Mouse (Mus musculus) heart, embryonic 10.5 days (tissue): ENCODE measurements around the gene Omt2a. TPM values are rescaled to one million over a fixed set of nuclear protein-coding genes. Genes with fewer than 3 reads are reported as not detected.
"Not testable (repeated sequence)": the region's sequence is repeated elsewhere in the genome, so short reads cannot be mapped to it uniquely, and the experiment has no call there.

Source experiments
- DNase-seq: peaks from one replicate; pipeline ENCODE4 v3.0.0-alpha.2; 2017; ENCODE audit warnings: low spot score
- H3K27ac ChIP-seq: fragments of 300-500 bp; sonication (generic); 2 replicates; pipeline ENCODE4 v1.5.1; 2016; ENCODE audit warnings: mild to moderate bottlenecking
- H3K27me3 ChIP-seq: fragments of 300-500 bp; sonication (generic); 2 replicates; pipeline ENCODE4 v1.6.1; 2016; ENCODE audit warnings: mild to moderate bottlenecking; ENCODE audit not compliant: poor library complexity, insufficient read depth, severe bottlenecking
- H3K36me3 ChIP-seq: fragments of 300-500 bp; sonication (generic); 2 replicates; pipeline ENCODE4 v1.6.1; 2016; ENCODE audit warnings: mild to moderate bottlenecking, moderate library complexity
- H3K4me1 ChIP-seq: fragments of 300-500 bp; sonication (generic); 2 replicates; pipeline ENCODE4 v1.6.1; 2016; ENCODE audit warnings: mild to moderate bottlenecking
- H3K4me3 ChIP-seq: fragments of 300-500 bp; sonication (generic); 2 replicates; pipeline ENCODE4 v1.5.1; 2016; ENCODE audit warnings: mild to moderate bottlenecking, moderate library complexity
- H3K9me3 ChIP-seq: fragments of 300-500 bp; sonication (generic); 2 replicates; pipeline ENCODE4 v1.6.1; 2016; ENCODE audit warnings: mild to moderate bottlenecking, moderate library complexity
- WGBS: fragments of 180-500 bp; shearing (Covaris S2); methylation state at CpG from one replicate; pipeline ENCODE4 v1.1.7; 2016; 5-methylcytosine and 5-hydroxymethylcytosine counted together
- polyA plus RNA-seq: library from polyadenylated mRNA; unstranded; fragments of >200 nt; fragmentation: Nextera tagmentation; extraction: Ambion mirVana; gene quantifications from 2 replicates; pipeline ENCODE4 v1.2.1, GENCODE M21; 2016

Omt2a gene
- polyA plus RNA-seq, 1 experiment from 2014 or later, result not detected

GRCm38 (mm10) chr9:78289063-78289462 lies 25.5 kb downstream of the Omt2a start:
- DNase-seq, H3K27ac ChIP-seq, H3K9me3 ChIP-seq, H3K27me3 ChIP-seq, H3K4me1 ChIP-seq, H3K4me3 ChIP-seq, H3K36me3 ChIP-seq: not testable (repeated sequence)
- WGBS, result 52% methylated on average over 1 of the region's 1 CpGs

GRCm38 (mm10) chr9:78282002-78282711 lies 32.4 kb downstream of the Omt2a start:
- DNase-seq, H3K36me3 ChIP-seq, H3K4me3 ChIP-seq, H3K27ac ChIP-seq, H3K9me3 ChIP-seq, H3K4me1 ChIP-seq, H3K27me3 ChIP-seq: not testable (repeated sequence)
- 77% methylated on average over 4 of the region's 4 CpGs for WGBS

GRCm38 (mm10) chr9:78270945-78271344 lies 43.7 kb downstream of the Omt2a start:
- not testable (repeated sequence) for DNase-seq, H3K9me3 ChIP-seq, H3K27me3 ChIP-seq, H3K36me3 ChIP-seq, H3K4me3 ChIP-seq, H3K4me1 ChIP-seq, H3K27ac ChIP-seq
- WGBS, result 74% methylated on average over 3 of the region's 3 CpGs

Other genes with a start within 250 kb of the Omt2a start
- gene Fbxo9, start 205.7 kb downstream of the Omt2a start, polyA plus RNA-seq, result 28.5 and 30.6 TPM in 2 replicates
- gene Ick, start 205.6 kb downstream of the Omt2a start, polyA plus RNA-seq, result 17.2 and 21.5 TPM in 2 replicates
- gene Gsta4, start 132.0 kb downstream of the Omt2a start, polyA plus RNA-seq, result 81.1 and 88.3 TPM in 2 replicates
- not detected in 2 replicates for gene Gsta1, start 84.1 kb downstream of the Omt2a start, polyA plus RNA-seq
- gene Gm3776, start 57.7 kb downstream of the Omt2a start, polyA plus RNA-seq, result not detected in 2 replicates
- not detected in 2 replicates for gene Gm10639, start 24.9 kb downstream of the Omt2a start, polyA plus RNA-seq
- not detected in 2 replicates for gene Omt2b, start 12.8 kb upstream of the Omt2a start, polyA plus RNA-seq
- gene Gsta2, start 41.0 kb upstream of the Omt2a start, polyA plus RNA-seq, result not detected in 2 replicates
- gene Dppa5a, start 53.4 kb upstream of the Omt2a start, polyA plus RNA-seq, result not detected in 2 replicates
- 0.97 and 1.2 TPM in 2 replicates for gene Ooep, start 63.9 kb upstream of the Omt2a start, polyA plus RNA-seq
- 0.24 and 0.25 TPM in 2 replicates for gene Ddx43, start 81.0 kb upstream of the Omt2a start, polyA plus RNA-seq
- gene Cgas, start 128.4 kb upstream of the Omt2a start, polyA plus RNA-seq, result 0.36 and 0.72 TPM in 2 replicates
- gene Mto1, start 133.4 kb upstream of the Omt2a start, polyA plus RNA-seq, result 28.1 and 30.3 TPM in 2 replicates
- gene Gm17324, start 134.0 kb upstream of the Omt2a start, polyA plus RNA-seq, result 0.89 and 1.1 TPM in 2 replicates
- gene Eef1a1, start 174.4 kb upstream of the Omt2a start, polyA plus RNA-seq, result 2,877 and 3,185 TPM in 2 replicates